Mouse (Mus musculus): ENCODE data around the gene Rgp1. TPM values are rescaled to one million over a fixed set of nuclear protein-coding genes. Genes with fewer than 3 reads are reported as not detected.
"Not testable (repeated sequence)": the region's sequence is repeated elsewhere in the genome, so short reads cannot be mapped to it uniquely, and the experiment has no call there.

The Rgp1 gene
- 10 to 100 TPM; 42.1 to 45.5 TPM for total RNA-seq (2021)

DNA sequence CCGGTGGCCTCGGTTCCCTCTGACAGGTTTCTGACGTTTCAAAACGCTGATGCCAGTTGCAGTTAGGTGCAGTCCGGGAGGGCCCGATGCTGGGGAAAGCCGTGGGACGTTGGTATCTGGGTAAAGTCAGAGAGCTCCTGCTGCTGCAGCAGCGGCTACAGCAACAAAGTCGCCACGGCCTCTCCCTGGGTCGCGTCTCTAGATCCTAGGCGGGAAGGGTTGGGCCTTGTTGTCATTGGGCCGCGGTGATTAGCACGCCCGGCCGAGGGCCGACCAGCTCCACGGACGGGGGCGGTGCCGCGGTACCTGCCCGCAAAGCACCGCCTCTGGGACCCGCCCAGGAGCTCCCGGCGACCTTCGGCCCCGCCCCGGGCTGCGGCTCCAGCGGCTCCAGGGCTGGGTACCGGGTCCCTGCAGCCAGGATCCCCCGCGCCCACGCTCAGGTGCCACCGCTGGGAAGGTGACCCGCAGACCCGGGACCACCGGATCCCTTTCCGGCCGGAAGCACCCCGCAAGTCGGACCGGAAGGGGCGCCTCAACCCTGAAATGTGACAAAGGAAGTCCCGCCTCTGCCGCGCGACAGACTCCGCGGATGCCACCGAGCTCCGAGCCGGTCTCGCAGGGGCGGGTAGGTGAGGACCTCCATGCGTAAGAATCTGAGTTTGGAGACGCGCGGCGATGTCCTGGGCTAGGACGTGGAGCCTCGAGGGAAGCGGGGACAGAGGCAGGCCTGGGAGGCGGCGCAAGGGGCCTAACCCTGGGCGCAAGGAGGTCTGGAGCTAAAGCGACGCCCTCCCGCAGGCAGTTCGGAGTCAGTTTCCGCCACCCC, at the start of gene Rgp1, which contains the start of gene Gba2:
Gene Rgp1 (plus strand): TSS at position 340 of the 829 bp plus-strand sequence.
Gene Gba2 (minus strand): TSS at position 498 of the 829 bp plus-strand sequence.
- intact Hi-C loops (cut with DNase I), result loop anchor here (2.0 kb wide), 1 partner anchor 16 kb away; the partner anchor contains the start of genes Creb3 and Tln1
- peak; percentile 91 to 92 for DNase-seq

DNA sequence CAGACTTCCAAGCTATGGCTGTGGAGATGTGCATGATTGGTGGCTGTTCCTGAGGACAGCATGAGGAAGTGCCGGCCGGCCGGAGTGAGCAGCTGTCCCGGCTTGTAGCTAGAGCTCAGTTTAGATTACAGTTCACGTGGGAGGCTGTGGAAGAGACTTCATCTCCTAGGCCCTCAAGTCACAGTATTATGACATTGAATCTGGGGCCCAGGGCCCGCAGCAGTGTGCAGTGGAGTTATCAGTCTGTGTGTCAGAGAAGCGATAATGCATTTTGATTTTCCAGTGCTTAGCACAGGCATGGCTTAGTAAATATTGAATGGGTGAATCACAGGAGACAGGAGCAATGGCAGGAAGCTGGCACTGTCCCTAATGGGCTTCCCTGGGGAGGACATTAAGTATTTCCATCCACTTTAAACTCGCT, 48.4 kb upstream of the Rgp1 start:
- peak; percentile 38 to 42 for DNase-seq
- intact Hi-C loops (cut with DNase I), result no loop called here

DNA sequence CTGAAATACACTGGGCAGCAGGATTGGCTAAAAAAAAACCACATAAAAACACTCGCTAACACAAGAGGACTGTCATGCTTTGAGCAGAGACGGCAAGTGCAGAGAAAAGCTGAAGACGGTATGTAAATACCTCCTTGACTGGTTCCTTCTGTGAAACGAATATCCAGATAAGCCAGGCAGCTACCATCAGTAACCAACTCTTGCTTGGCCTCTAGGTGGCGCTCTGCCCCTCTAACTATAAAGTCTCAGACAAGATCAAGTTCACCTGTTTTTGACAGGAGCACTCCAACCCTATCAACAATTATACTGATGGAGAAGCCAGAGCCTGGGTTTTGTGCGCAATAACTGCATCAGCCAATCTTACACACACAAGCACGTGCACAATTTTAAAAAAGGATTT, 47.9 kb upstream of the Rgp1 start:
- intact Hi-C loops (cut with DNase I), result no loop called here
- DNase-seq, result peak; percentile 73 to 83

DNA sequence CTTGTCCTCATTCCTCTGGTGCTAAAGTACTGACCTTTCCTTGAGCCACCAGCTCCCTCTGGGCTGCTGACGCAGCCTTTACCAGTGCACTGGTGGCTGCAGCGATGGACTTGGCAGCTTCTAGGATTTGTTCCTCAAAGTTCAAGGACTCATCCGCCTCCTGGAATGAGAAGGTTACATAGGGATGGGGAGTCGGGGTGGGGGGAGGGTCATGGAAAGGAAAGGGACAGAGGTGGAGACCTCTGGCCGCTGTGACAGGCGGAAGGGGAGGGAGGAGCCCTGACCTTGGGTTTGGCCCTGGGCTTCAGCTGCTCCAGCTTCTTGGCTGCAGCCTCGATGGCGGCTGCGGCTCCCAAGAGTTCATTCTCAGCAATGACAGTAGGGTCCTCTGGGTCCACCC, 45.2 kb upstream of the Rgp1 start:
- no peak for DNase-seq
- intact Hi-C loops (cut with DNase I), result loop anchor here (2.0 kb wide), 1 partner anchor 28 kb away; no protein-coding TSS in a partner anchor

DNA sequence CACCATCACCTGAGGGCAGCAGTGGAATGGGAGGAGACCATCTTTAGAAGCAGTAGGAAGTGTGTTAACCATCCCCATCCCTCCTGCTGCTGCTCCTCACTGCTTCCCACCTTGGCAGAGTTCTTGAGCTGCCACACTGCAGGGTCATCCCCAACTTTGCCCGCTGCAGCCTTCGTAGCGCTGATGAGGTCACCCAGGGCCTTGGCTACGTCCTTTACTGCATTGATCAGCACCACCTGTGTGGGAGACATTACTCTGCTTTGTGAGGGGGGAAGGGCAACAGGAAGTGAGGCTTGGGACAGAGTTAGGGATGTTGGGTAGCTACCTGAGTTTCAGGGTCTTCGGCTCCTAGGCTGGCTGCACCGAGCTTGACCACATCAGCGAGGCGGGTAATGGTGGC, 42.9 kb upstream of the Rgp1 start:
- intact Hi-C loops (cut with DNase I), result loop anchor here (2.0 kb wide), 1 partner anchor 17 kb away; no protein-coding TSS in a partner anchor
- no peak for DNase-seq

DNA sequence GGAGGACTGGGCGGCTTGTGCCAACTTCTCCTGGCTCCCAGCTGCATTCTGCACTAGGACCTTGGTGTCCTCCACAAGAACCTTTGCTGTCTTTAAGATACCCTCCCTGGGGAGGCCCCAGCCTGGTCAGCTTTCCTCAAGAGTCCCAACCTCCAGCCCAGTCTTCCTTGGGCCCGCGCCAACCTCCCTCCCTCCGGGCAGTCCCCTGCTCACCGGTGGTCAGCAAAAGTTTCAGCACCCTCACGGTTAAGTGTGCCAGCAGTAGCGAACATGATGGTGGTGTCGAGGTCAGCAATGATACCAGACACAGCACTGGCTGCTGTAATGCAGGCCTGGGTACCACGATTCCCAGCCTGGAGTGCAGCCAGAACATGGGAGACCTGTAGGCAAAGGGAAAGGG, 42.5 kb upstream of the Rgp1 start:
- DNase-seq, result no peak
- intact Hi-C loops (cut with DNase I), result loop anchor here (2.0 kb wide), 1 partner anchor 17 kb away; no protein-coding TSS in a partner anchor

DNA sequence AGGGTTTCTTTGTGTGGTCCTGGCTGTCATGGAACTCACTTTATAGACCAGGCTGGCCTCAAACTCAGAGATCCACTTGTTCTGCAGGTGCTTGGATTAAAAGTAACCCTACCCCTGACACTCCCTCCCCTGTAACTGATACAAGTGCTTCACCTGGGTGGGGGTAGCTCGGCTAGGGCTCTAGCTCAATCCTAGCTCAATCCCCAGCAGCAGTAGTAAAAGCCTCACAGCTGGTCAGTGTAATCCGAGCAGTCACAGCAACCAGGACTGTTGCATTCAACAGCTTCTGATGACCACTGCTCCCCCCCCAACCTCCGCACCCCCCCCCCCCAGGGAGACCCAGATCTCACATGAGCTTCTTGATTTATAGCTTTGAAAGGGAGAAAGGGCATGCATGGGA, 36.5 kb upstream of the Rgp1 start:
- intact Hi-C loops (cut with DNase I), result no loop called here
- no peak for DNase-seq

DNA sequence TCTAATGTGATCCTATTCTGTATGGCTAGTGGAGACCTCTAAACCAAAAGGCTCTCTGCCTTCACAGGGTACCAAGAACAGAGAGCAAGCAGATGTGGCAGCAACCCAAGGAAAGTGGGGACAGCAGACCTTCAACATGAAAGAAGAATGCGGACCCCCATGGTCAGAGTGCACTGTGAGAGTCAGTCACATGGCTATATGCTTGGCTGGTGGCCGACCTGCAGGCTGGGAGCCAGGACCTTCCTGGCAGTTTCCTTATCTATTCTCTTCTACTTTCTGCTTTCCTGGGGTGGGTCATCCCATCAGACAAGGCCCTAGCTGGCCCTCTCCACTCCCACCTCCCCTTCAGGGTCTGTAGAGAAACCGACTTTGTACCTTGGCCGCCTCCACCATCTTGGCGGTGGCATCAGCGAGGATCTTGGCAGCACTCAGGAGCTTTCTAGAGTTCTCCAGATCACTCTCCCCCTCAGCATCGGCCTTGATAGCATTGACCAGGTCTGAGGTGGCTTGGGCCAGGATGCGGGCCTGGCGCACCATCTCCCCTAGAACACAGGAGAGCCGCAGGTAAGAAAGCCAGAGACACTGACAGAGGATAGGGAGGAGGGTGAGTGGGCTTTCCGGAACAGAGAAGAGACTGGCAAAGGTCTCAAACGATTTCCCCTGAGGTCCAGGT, 32.0 kb upstream of the Rgp1 start:
- peak; percentile 34 to 39 for DNase-seq
- intact Hi-C loops (cut with DNase I), result no loop called here

DNA sequence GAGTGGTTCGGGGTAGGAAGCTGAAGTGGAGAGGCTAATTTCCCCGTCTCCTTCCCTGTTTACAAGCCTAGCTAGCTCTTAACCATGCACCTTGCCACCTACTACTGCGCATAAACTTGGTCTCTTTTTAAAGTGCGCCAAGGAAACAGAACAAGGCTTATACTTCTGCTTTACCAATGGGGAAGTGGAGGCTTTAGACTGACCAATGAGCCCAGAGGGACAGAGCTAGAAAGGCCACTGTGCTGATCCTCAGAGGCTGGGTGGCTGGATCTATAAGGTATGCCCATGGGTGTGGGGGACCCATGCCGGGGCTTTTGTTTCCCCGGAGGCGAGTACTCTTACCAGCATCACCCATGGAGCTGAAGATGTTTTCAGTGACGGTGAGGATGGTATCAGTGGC, 31.4 kb upstream of the Rgp1 start:
- intact Hi-C loops (cut with DNase I), result no loop called here
- no peak for DNase-seq

DNA sequence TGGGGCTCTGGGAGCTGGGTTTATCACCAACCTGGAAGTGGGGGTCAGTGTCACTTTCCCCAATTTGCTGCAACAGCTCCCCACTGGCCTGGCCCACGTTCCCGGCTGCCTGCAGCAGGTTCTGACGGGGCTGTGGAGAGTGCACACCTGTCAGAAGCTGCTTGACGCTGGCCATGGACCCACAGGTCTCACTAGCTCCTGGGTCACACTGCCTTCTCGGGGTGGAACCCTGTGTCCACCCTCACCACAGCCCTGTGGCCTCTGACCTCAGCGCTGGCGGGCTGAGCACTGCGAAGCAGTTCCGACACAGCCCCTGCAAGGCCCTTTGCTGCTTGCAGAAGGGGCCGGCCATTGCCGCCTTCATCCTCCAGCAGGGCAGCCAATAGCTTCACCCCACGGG, 29.5 kb upstream of the Rgp1 start:
- intact Hi-C loops (cut with DNase I), result no loop called here
- no peak for DNase-seq

DNA sequence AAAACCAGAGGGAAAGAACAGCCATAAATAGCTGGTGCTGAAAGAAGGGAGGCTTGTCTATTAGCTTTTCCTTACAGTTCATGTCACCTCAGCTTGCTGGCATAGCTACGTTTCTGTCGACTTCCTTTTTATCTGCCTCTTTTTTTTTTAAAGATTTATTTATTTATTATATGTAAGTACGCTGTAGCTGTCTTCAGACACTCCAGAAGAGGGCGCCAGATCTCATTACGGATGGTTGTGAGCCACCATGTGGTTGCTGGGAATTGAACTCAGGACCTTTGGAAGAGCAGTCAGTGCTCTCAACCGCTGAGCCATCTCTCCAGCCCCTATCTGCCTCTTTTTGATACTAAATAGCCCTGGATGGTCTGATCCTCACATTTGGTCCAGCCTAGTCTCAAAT, 26.7 kb upstream of the Rgp1 start:
- not testable (repeated sequence) for DNase-seq
- intact Hi-C loops (cut with DNase I), result loop anchor here (2.0 kb wide), 1 partner anchor 15 kb away; no protein-coding TSS in a partner anchor

DNA sequence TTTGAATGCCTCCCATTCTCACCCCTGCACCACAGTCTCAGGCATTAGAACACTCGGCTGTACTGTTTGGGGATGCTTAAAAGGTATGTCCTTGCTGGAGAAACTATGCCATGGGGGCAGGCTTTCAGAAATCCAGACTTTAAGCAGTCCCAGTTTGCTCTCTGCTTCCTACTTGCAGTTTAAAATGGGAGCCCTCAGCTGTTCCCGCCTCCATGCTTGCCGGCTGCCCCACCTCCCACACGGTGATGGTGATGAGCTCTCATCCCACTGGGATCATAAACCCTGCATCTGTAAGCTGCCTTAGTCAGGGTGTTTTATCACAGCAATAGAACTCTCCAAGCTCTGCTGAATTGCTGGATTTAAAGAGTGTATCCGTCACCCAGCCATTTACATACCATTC, 26.1 kb upstream of the Rgp1 start:
- intact Hi-C loops (cut with DNase I), result loop anchor here (2.0 kb wide), 1 partner anchor 16 kb away; no protein-coding TSS in a partner anchor
- DNase-seq, result no peak

DNA sequence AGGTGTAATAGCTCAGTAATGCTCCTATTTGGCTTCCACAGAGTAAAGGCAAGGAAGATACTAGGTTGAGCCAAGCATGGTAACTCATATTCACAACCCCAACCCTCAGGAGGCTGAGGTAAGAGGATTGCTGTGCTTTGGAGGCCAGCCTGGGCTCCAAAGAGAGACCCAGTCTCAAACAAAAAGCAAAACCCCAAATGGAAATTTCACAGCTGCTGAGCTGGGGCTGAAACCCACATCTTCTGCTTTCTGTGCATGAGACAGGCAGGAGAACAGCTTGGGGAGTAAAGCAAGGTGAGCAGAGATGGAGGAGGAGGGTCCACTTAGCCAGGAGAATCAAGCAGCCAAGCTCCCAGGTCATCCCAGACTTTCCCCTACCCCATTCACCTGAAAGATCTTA, 24.6 kb upstream of the Rgp1 start:
- intact Hi-C loops (cut with DNase I), result loop anchor here (2.0 kb wide), 1 partner anchor 17 kb away; no protein-coding TSS in a partner anchor
- no peak for DNase-seq

DNA sequence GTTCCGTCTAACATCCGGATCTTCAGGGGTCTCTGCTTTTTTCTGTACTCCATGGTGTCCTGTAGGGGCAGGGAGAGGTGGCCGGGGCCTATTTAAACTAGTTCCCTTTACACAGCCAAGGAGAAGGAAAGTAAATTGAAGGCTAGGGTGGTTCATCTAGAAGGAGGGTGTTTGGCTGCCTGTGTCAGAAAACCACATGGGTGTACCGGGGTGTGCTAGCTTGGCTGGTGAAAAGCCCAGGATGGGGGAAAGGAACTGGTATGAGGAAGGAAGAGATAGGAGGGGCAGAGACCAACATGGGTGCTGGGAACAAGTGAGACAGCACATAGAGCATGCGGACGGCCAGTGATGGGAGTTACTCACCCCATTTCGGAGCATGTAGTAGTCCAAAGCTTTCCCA, 22.6 kb upstream of the Rgp1 start:
- DNase-seq, result no peak
- intact Hi-C loops (cut with DNase I), result no loop called here

DNA sequence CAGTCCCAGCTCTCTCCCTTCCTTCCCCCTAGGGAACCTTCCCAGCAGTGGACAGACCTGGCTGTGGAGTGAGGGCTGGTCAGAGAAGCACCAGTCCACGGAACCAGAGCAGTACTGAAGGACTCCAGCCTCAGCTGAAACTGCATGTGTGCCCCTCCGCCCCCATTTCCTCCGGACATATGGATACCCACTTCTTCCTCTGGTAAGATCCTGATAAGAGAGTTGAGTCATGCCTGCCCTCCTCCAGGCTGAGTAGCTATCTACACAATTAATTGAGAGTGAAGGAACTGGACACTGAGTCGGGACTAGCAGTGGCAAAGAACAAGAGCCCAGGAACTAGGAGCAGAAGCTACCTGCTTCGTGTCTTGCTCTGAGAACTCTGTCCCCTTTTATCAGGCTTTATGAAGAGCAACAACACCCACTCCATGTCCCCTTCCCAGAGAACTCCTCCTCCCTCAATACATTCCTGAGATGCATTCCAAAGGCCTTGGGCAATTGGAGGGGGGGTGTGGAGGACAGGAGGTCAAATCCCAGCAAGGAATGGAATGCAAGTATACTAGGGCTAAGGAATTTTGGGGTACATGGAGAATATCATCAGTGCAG, 20.4 kb upstream of the Rgp1 start:
- DNase-seq, result peak in 1 of 2 experiments; percentile 25
- intact Hi-C loops (cut with DNase I), result no loop called here

DNA sequence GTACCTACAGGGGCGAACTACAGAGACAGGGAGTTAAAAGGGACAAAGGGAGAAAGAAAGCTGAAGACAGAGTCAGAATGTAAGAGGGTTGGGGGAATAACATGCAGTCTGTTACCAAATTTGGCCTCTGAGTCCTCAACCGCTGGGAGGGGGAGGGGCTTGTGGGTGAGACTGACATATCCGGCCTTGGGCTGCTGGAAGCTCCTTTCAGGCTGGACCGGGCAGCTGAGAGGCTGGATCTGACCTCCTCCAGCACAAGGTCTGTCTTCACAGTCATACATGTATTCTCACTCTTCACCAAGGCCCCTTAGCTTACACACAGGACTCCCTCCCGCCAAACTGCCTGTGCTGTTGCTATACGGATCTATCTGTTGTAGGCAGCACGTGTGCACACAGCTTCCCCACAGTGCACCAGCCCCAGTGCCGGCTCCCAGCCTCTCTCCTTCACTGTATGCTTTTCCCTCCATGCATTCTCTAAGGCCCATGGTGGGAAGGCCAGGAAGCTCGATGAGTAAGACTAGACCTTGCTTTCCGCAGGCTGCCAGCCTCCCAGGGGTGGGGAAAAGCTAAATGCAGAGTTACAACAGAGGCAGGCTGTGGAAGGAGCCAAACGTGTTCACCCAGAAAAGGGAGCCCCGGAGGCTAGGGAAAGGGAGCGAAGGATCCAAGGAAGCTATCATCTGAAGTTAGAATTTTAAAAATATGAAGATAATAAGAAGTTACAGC, 19.7 kb upstream of the Rgp1 start:
- intact Hi-C loops (cut with DNase I), result no loop called here
- DNase-seq, result peak; percentile 85 to 86

DNA sequence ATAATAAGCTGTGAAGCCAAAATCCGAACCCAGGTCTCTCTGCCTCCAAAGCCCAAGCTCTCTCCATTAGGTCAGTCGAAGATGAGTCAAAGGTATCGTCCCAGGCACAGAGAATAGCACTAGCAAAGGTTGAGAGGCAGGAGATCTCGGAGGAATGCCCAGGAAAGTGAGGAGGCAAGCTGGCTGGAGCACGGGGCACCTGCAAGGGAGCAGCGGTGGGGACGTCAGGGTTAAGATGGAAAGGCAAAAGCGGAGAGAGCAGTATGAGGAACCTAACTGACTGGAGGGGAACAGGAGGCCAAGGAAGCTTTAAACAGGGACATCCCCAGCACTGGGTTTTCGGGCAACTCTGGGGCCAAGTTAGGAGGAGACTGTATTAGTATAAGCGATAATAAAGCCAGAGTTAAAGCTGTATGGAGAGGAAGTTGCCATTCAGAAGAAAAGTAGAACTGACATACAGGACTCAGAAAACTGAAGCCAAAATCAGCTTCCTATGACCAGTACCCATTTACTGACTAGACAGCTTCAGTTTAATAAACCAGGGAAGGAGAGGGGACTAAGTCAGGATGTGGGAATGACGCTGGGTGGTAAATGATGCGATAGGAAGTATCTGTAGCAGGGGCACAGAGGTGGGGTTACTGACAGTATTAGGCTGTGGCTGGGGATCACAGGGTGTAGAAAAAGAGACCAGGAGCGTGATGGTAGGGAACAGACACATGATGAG, 18.8 kb upstream of the Rgp1 start:
- DNase-seq, result no peak
- intact Hi-C loops (cut with DNase I), result loop anchor here (2.0 to 10.0 kb wide), 2 partner anchors 27 to 525 kb away; partner anchors contain the start of gene Stoml2

DNA sequence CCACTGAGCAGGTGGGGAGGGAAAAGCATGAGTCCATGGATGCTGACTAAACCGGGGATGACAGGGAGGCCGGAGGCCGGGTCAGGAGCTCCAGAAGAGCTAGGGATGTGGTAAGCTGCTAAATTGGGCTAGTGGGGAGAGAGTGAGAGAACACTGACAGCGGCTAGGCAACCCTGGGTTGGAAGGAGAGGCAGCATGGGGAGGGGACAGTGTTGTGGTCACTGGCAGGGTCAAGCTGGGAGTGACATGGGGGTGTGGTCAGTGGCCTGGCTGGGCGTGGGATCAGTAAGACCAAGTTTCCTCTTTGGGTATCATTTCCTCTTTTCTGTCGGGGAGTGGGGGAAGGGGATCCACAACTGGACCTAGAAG, 18.3 kb upstream of the Rgp1 start:
- DNase-seq, result peak; percentile 64 to 67
- intact Hi-C loops (cut with DNase I), result loop anchor here (2.0 to 10.0 kb wide), 2 partner anchors 27 to 525 kb away; partner anchors contain the start of gene Stoml2

DNA sequence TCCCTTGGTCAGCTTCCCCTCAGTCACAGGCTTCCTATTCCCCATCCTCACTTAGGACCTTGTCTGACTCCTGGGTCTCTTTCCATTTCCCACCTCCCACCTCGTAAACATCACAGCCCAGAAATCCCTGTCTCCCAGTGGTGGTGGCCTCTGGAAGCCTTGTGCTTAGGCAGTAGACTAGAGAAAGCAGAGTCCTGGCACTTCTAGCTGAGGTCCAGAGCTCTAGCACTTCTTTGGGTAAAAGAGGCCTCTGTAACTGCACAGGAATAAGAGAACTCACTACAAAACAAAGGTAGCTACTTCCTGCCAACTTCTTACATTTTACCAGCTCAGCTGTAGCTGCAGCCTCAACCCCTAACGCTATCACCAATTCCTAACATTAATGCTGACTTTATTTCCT, 17.5 kb upstream of the Rgp1 start:
- peak in 1 of 2 experiments; percentile 23 for DNase-seq
- intact Hi-C loops (cut with DNase I), result loop anchor here (2.0 to 10.0 kb wide), 2 partner anchors 28 to 526 kb away; partner anchors contain the start of gene Stoml2
